Mouse (Mus musculus) midbrain, embryonic 12.5 days (tissue): ENCODE data around the gene Dctn5. TPM values are rescaled to one million over a fixed set of nuclear protein-coding genes. Genes with fewer than 3 reads are reported as not detected.
A peak's percentile ranks its signal among the peaks of the same experiment; 100 is the strongest.

Experiments used
- ATAC-seq: fragments of 200-750 bp; cut with Nextera tagmentation; 2 replicates; pipeline ENCODE4 v1.8.0; 2017; ENCODE audit warnings: low read depth, moderate TSS enrichment, moderate library complexity; ENCODE audit not compliant: low FRiP score
- H3K27ac ChIP-seq: fragments of 300-500 bp; sonication (generic); replicated peaks from 2 replicates; pipeline ENCODE4 v1.5.1; 2016; ENCODE audit warnings: mild to moderate bottlenecking
- H3K27me3 ChIP-seq: fragments of 300-500 bp; sonication (generic); 2 replicates; pipeline ENCODE4 v1.6.1; 2016; ENCODE audit warnings: mild to moderate bottlenecking
- H3K36me3 ChIP-seq: fragments of 300-500 bp; sonication (generic); 2 replicates; pipeline ENCODE4 v1.6.1; 2016
- H3K4me1 ChIP-seq: fragments of 300-500 bp; sonication (generic); 2 replicates; pipeline ENCODE4 v1.6.1; 2016
- H3K4me2 ChIP-seq: fragments of 300-500 bp; sonication (generic); replicated peaks from 2 replicates; pipeline ENCODE4 v1.6.1; 2016; ENCODE audit warnings: mild to moderate bottlenecking, moderate library complexity
- H3K4me3 ChIP-seq: fragments of 300-500 bp; sonication (generic); 2 replicates; pipeline ENCODE4 v1.5.1; 2016; ENCODE audit warnings: mild to moderate bottlenecking
- H3K9ac ChIP-seq: fragments of 300-500 bp; sonication (generic); replicated peaks from 2 replicates; pipeline ENCODE4 v1.6.1; 2016; ENCODE audit warnings: mild to moderate bottlenecking, moderate library complexity
- H3K9me3 ChIP-seq: fragments of 300-500 bp; sonication (generic); 2 replicates; pipeline ENCODE4 v1.6.1; 2016; ENCODE audit warnings: mild to moderate bottlenecking
- WGBS: fragments of 180-500 bp; shearing (Covaris S2); methylation state at CpG from one replicate; pipeline ENCODE4 v1.1.7; 2016; 5-methylcytosine and 5-hydroxymethylcytosine counted together
- polyA plus RNA-seq: library from polyadenylated mRNA; unstranded; fragments of >200 nt; fragmentation: Nextera tagmentation; extraction: Ambion mirVana; gene quantifications from 2 replicates; pipeline ENCODE4 v1.2.1, GENCODE M21; 2016

Gene Dctn5
- polyA plus RNA-seq, 1 experiment from 2014 or later: 133 TPM

DNA sequence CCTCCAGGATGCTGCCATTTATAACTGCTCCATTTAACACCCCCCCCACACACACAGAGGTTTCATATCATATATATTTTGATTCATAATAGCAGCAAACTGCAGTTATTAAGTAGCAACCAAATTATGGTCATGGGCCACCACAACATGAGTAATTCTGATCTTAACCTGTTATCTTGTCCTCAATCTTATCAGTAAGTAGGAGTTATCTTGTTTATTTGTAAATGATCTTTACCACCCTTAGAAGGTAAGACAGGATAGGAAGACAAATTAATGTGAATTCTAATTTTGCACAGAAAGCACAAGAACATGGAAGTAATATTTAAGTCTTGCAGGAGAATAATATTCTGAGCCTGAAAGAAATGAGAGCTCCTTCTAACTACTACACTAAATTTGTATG lies 1.0 kb upstream of the Dctn5 start:
- Histone ChIP-seq H3K9me3 (no peaks in the 10 kb centered on the region), H3K27ac (no peak overlapping the region), H3K27me3 (no peaks in the 10 kb centered on the region), H3K9ac (peak overlapping the region; percentile 81; the same call in 1 of the 2 replicates), H3K36me3 (peaks cover 45% of the 10 kb centered on the region), H3K4me1 (peaks cover 14% of the 10 kb centered on the region), H3K4me2 (peak overlapping the region; percentile 85), H3K4me3 (peak overlapping the region; percentile 86)
- no peak for ATAC-seq

DNA sequence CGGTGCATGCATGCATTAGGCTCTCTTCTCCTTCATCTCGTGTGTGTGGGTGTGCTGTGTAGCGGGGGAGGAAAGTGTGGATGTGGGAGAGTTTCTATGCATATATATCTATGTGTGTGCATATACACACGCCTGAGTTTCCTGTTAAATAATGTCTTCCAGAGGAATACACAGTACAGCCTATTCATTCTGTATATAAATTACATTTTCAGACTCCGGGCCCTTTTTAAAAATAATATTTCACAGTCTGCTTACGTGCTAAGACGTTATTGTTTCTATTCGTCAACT lies 441 bp downstream of the Dctn5 start:
- Histone ChIP-seq H3K36me3 (peaks cover 45% of the 10 kb centered on the region), H3K9me3 (no peaks in the 10 kb centered on the region), H3K9ac (peak overlapping the region; percentile 81), H3K4me2 (peak overlapping the region; percentile 85), H3K4me1 (peaks cover 14% of the 10 kb centered on the region), H3K4me3 (peak overlapping the region; percentile 86), H3K27ac (peak overlapping the region; percentile 73; the same call in 1 of the 2 replicates), H3K27me3 (no peaks in the 10 kb centered on the region)
- 18% methylated on average over 8 of the region's 8 CpGs for WGBS
- ATAC-seq: no peak

DNA sequence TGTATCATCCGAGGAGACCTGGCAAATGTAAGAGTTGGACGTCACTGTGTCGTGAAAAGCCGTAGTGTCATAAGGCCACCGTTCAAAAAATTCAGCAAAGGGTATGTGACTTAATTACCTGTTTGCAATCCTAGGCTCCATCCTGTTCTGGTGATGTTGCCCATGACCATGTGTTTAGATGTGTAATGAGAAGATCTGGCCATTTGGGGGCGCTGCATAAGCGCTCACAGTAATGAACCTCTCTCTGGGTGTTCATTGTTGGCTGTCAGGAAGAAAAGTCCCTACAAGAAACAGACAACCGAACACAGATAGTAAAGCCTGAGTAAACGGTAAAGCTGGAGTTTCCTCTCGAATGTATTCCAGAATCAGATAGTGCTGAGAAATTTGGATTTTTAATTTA lies 2.2 kb downstream of the Dctn5 start:
- Histone ChIP-seq H3K4me2 (no peak overlapping the region), H3K36me3 (peaks cover 57% of the 10 kb centered on the region)

DNA sequence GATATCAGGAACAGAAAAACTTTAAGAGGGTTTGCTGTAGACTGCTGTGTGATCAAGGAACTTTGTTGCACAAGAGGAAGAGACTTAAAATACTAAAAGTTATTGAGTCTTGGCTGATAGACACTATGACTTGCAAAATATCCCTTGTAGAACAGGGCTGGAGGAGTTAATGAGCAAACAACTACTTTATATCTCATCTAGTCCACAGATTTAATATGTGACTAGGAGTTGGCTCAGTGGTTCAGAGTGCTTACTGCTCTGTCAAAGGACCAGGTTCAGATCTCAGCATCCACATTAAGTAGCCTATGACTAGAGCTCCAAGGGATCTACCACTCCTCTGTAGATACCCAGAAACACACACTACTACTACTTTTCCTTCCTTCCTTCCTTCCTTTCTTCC lies 4.2 kb downstream of the Dctn5 start:
- H3K4me2 ChIP-seq: no peak overlapping the region
- no peak for ATAC-seq
- no peak overlapping the region for H3K9ac ChIP-seq
- no peaks in the 10 kb centered on the region for H3K27me3 ChIP-seq
- no peak overlapping the region for H3K27ac ChIP-seq
- peaks cover 11% of the 10 kb centered on the region for H3K4me1 ChIP-seq
- no peaks in the 10 kb centered on the region for H3K9me3 ChIP-seq
- H3K36me3 ChIP-seq: peaks cover 76% of the 10 kb centered on the region
- no peak overlapping the region for H3K4me3 ChIP-seq

More for the DNA sequence above, 2.2 kb downstream of the Dctn5 start:
- ATAC-seq: no peak
- Histone ChIP-seq H3K9ac (no peak overlapping the region), H3K9me3 (no peaks in the 10 kb centered on the region), H3K4me1 (peaks cover 14% of the 10 kb centered on the region), H3K4me3 (no peak overlapping the region), H3K27me3 (no peaks in the 10 kb centered on the region), H3K27ac (no peak overlapping the region)
- 73% methylated on average over 10 of the region's 10 CpGs for WGBS

DNA sequence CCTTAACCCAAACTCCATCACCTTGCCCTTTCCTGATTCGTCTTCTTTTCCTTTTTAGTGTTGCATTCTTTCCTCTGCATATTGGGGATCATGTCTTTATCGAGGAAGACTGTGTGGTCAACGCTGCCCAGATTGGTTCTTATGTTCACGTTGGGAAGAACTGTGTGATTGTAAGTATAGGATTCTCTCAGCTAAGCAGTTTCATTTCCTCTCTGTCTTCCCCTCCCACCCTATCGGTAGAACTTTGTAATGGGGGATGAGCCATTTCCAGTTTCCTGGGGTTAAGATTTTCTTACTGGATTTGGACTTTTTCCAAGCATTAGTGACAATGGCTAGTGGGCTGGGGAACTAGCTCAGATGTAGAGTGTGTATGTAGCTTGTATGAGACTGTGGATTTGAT lies 5.3 kb downstream of the Dctn5 start:
- Histone ChIP-seq H3K27me3 (no peaks in the 10 kb centered on the region), H3K27ac (no peak overlapping the region), H3K4me3 (no peak overlapping the region), H3K9me3 (no peaks in the 10 kb centered on the region), H3K4me1 (peaks cover 7% of the 10 kb centered on the region), H3K4me2 (no peak overlapping the region), H3K36me3 (peaks cover 85% of the 10 kb centered on the region), H3K9ac (no peak overlapping the region)
- WGBS: 97% methylated on average over 5 of the region's 5 CpGs
- no peak for ATAC-seq

DNA sequence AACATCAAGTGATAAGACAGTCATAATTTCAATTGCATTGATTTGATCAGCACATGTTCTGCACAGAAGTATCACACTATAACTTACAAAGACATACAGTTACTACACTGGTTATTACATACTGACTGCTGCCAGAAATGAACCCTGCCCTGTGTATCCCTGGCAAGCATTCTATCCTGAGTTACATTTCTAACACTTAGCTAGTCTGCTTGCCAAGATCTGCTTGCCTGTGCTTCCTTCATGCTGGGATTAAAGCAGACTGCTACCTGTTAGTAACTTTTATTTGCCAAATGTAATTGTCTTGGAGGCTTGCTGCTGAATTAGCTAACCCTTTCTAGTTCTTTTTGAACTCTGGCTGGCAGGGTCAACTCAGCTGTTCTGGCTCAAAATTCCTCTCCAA lies 8.2 kb downstream of the Dctn5 start:
- no peak overlapping the region for H3K4me3 ChIP-seq
- no peaks in the 10 kb centered on the region for H3K9me3 ChIP-seq
- no peaks in the 10 kb centered on the region for H3K4me1 ChIP-seq
- H3K27ac ChIP-seq: no peak overlapping the region
- H3K4me2 ChIP-seq: no peak overlapping the region
- H3K9ac ChIP-seq: no peak overlapping the region
- ATAC-seq: no peak
- no peaks in the 10 kb centered on the region for H3K27me3 ChIP-seq
- H3K36me3 ChIP-seq: peaks cover 93% of the 10 kb centered on the region

DNA sequence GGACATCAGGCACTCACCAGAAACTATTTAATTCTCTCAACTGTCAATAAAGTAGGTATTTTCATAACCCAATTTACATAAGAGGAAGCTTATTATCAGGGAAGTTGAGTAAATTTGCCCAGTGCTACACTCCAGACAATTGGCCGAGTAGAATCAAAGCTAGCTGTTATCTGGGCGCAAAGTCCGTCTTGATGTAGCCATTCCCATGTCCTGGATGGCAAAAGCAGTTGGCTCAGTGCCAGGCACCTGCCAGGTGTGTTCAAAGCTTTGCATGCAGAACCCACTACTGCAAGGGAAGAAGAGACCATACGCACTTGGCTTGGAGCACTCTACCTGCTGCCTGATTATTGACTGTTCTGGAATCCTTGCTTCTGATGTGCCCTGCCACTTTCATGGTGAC lies 19.6 kb downstream of the Dctn5 start:
- Histone ChIP-seq H3K36me3 (peaks cover 25% of the 10 kb centered on the region), H3K9me3 (no peaks in the 10 kb centered on the region), H3K4me2 (no peak overlapping the region), H3K4me1 (peaks cover 4% of the 10 kb centered on the region), H3K9ac (no peak overlapping the region), H3K27ac (no peak overlapping the region), H3K27me3 (no peaks in the 10 kb centered on the region), H3K4me3 (no peak overlapping the region)
- 95% methylated on average over 4 of the region's 4 CpGs for WGBS
- no peak for ATAC-seq

DNA sequence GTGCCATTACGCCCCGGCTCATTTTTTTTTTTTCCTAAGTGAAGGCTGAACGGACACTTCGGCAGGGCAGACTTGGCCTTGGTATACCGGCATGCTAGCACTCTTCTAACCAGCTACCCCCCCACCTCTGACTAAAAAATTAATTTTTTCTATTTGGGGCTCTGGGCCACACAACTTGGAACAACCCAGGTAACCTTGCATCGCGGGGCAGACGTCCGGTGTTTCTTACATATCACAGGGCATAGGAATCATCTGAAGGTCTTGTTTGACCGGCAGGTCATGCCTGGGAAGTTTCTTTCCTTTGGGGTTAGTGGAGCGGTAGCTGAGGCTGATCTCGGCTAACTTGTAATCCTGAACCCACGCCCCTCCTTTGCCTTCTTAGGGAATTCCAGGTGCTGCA lies 25.6 kb downstream of the Dctn5 start:
- H3K27me3 ChIP-seq: no peaks in the 10 kb centered on the region
- H3K4me2 ChIP-seq: peak overlapping the region; percentile 90
- peak overlapping the region; percentile 86 for H3K27ac ChIP-seq
- peaks cover 24% of the 10 kb centered on the region for H3K36me3 ChIP-seq
- no peaks in the 10 kb centered on the region for H3K9me3 ChIP-seq
- peaks cover 45% of the 10 kb centered on the region for H3K4me1 ChIP-seq
- 6% methylated on average over 13 of the region's 13 CpGs for WGBS
- H3K9ac ChIP-seq: peak overlapping the region; percentile 74
- peak; percentile 25; the same call in 1 of the 2 replicates for ATAC-seq
- H3K4me3 ChIP-seq: peak overlapping the region; percentile 71

DNA sequence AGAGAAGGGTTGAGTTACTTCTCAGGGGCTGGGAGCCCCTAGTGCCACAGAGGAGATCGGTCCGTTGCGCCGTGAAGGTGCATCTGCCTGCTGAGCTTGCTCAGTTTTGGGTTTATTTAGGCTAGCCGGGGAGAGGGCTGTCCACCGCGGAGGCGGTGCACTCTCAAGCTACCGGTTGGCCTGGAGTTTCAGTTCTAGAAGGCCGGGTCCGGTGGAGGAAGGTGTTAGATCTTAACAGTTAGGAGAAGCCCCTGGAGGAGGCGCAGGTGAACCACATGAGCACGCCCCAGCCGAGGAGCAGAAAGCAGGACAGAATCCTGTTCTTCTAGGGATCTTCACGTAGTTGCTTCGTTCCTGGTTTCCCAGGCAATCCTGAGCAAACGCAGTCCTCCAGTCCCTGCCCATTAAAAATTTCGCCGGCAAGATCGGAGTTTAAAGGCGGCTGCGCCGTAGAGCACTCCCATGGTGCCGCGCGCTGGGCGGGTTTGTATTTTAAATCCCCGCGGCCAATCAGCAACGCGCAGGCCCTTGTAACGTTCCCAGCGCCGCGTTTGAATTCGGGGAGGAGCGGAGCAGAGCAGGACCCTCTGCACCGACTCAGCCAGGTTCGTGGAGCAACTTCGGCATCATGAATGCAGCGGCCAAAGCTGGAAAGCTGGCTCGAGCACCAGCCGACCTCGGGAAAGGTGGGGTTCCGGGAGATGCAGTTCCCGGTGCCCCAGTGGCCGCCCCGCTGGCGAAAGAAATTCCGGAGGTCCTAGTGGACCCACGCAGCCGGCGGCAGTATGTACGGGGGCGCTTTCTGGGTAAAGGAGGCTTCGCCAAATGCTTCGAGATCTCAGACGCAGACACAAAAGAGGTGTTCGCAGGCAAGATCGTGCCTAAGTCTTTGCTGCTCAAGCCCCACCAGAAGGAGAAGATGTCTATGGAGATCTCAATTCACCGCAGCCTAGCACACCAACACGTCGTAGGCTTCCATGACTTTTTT lies 26.4 kb downstream of the Dctn5 start, which contains the start of gene Plk1:
Gene Plk1 (plus strand): TSS at position 525 of the 988 bp plus-strand sequence.
- H3K9ac ChIP-seq: peak within 1 kb of the TSS; percentile 74
- no peaks in the 10 kb centered on the region for H3K9me3 ChIP-seq
- H3K4me3 ChIP-seq: peak within 1 kb of the TSS; percentile 71
- peak; percentile 90 for ATAC-seq
- H3K27ac ChIP-seq: peak within 1 kb of the TSS; percentile 86
- peak within 1 kb of the TSS; percentile 90 for H3K4me2 ChIP-seq
- peaks cover 31% of the 10 kb centered on the region for H3K36me3 ChIP-seq
- H3K4me1 ChIP-seq: peaks cover 45% of the 10 kb centered on the region
- H3K27me3 ChIP-seq: no peaks in the 10 kb centered on the region
- WGBS: under 1% methylated on average over 63 of the region's 63 CpGs

DNA sequence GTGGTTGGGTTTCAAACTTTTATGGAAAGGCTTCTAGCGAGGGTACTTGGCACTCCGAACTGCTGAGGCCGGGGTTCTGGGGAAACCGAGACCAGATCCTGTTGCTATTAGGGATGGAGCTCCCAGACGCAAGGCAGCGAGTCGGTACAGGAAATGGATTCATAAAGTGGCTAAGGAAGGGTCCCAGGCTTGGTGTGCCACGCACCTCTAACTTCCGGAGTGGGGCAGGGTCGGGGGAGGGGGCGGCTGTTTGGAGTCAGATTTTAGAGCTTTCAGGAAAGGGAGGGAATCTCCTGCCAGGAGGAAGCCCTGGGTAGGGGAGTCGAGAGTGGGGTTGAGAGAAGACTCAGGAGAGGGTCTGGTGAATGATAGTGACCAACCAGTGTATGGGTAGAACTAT lies 27.2 kb downstream of the Dctn5 start:
- ATAC-seq: no peak
- Histone ChIP-seq H3K27me3 (no peaks in the 10 kb centered on the region), H3K4me2 (peak overlapping the region; percentile 90), H3K36me3 (peaks cover 38% of the 10 kb centered on the region), H3K27ac (peak overlapping the region; percentile 39; the same call in 1 of the 2 replicates), H3K4me1 (peaks cover 45% of the 10 kb centered on the region), H3K9ac (peak overlapping the region; percentile 74), H3K9me3 (no peaks in the 10 kb centered on the region), H3K4me3 (peak overlapping the region; percentile 71)
- 1% methylated on average over 12 of the region's 12 CpGs for WGBS

DNA sequence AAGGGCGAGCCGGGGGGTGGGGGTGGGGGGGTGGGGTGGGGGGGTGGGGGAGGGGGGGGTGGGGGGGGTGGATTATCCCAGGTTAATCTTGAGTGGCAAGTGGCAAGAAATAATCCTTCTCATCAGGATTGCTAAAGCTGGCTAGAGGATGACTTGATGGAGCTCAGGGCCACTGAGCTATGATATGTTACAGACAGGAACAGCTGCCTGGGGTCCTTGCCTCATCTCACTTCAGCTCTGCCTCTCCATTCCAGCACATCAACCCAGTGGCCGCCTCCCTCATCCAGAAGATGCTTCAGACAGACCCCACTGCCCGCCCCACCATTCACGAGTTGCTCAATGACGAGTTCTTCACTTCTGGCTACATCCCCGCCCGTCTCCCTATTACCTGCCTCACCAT lies 30.9 kb downstream of the Dctn5 start:
- Histone ChIP-seq H3K36me3 (peaks cover 74% of the 10 kb centered on the region), H3K27me3 (no peaks in the 10 kb centered on the region), H3K9me3 (no peaks in the 10 kb centered on the region), H3K4me1 (peaks cover 29% of the 10 kb centered on the region), H3K4me2 (no peak overlapping the region), H3K27ac (no peak overlapping the region), H3K4me3 (no peak overlapping the region), H3K9ac (no peak overlapping the region)
- 87% methylated on average over 8 of the region's 8 CpGs for WGBS
- no peak for ATAC-seq

DNA sequence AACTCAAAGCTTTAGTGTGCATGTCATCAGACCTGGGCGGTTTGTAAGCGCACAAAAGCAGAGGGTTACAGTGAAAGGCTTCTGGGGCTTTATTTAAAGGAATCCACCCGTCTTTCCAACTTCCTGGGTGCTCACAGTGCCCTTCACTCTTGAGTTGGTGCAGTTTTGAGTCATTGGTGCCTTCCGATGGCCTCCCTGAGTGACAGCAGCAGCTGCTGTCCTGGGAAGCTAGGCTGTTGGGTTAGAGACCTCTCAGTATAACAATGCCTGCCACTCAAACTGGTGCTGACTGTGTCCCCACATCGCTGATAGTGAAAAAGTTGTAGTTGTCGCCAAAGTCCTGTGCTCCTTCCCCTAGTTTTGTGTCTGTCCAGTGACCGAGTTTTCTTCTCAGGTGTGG lies 34.4 kb downstream of the Dctn5 start:
- Histone ChIP-seq H3K9me3 (no peaks in the 10 kb centered on the region), H3K27me3 (no peaks in the 10 kb centered on the region), H3K4me1 (peaks cover 3% of the 10 kb centered on the region; the same call in 1 of the 2 replicates), H3K36me3 (peaks cover 82% of the 10 kb centered on the region), H3K27ac (no peak overlapping the region), H3K4me2 (no peak overlapping the region), H3K9ac (no peak overlapping the region), H3K4me3 (no peak overlapping the region)
- WGBS: 94% methylated on average over 7 of the region's 7 CpGs
- no peak for ATAC-seq
